Mouse (Mus musculus) ES-E14 (cell line): Measurements from ENCODE around the gene Egfl8.

ENCODE experiments used
- CHD2 ChIP-seq: IDR thresholded peaks from 2 replicates; pipeline ENCODE4 v1.6.1; 2014; ENCODE audit warnings: mild to moderate bottlenecking, low read depth, low read length, inconsistent platforms
- HCFC1 ChIP-seq: IDR thresholded peaks from 2 replicates; pipeline ENCODE4 v1.6.1; 2012; ENCODE audit warnings: low read length, inconsistent platforms, borderline replicate concordance; ENCODE audit not compliant: insufficient read depth
- MAFK ChIP-seq: IDR thresholded peaks from 2 replicates; pipeline ENCODE4 v1.6.1; 2014; ENCODE audit warnings: mild to moderate bottlenecking, low read depth, low read length, inconsistent platforms; ENCODE audit not compliant: insufficient read depth
- ZC3H11A ChIP-seq: IDR thresholded peaks from 2 replicates; pipeline ENCODE4 v1.6.1; 2012; ENCODE audit warnings: low read depth, mild to moderate bottlenecking, inconsistent platforms, low read length, borderline replicate concordance
- ZNF384 ChIP-seq: IDR thresholded peaks from 2 replicates; pipeline ENCODE4 v1.6.1; 2012; ENCODE audit warnings: low read depth, low read length, inconsistent platforms

GRCm38 (mm10) chr17:34618999-34619398 is 3.2 kb upstream of the Egfl8 start:
- no peak for TF ChIP-seq MAFK
- TF ChIP-seq ZNF384, result no peak
- no peak for TF ChIP-seq HCFC1
- TF ChIP-seq ZC3H11A, result no peak
- TF ChIP-seq CHD2, result no peak
